Mouse (Mus musculus): ENCODE results near the gene Slc25a36. TPM values are rescaled to one million over a fixed set of nuclear protein-coding genes. Genes with fewer than 3 reads are reported as not detected.

The Slc25a36 gene
- polyA plus RNA-seq, 1 experiment from 2014 or later = 74.2 TPM

DNA sequence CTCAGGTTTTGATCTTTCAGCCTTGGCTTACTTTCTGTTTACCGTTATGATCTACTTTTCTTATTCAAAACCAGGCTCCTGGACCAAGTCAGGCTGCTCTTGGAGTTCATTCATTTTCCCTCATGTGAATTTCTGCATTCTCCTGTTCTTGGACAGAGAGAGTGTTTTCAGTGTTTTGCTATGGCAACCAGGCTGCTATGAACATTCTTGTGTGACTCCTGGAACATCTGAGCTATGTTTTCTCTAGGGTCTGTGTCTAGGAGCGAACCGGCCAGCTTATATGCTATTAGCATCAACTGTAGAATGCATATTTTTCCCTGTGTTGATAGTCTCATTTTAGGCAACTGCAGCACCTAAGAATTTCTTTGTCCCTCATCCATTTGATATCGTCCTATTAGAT is 45.1 kb downstream of the Slc25a36 start:
- Histone ChIP-seq H3K27ac (ENCODE audit: low read length) (no peak overlapping the region), H3K4me3 (replicated peaks; ENCODE audit: low read length) (no peak overlapping the region), H3K4me2 (ENCODE audit: low read depth, low read length) (no peak overlapping the region), H3K4me1 (ENCODE audit: control insufficient read depth, insufficient read depth, low read length) (no peaks in the 10 kb centered on the region), H3K27me3 (ENCODE audit: control insufficient read depth, insufficient read depth, low read length) (no peaks in the 10 kb centered on the region), H3K9me3 (replicated peaks; ENCODE audit: control insufficient read depth, low read length) (no peaks in the 10 kb centered on the region), H3K36me3 (ENCODE audit: control insufficient read depth, insufficient read depth, low read length) (no peaks in the 10 kb centered on the region), H3K9ac (ENCODE audit: low read length) (no peak overlapping the region)
- ATAC-seq (ENCODE audit: insufficient read depth, low FRiP score) = no peak; the same call in 1 of the 2 replicates
- 49% methylated on average over 4 of the region's 4 CpGs for WGBS

DNA sequence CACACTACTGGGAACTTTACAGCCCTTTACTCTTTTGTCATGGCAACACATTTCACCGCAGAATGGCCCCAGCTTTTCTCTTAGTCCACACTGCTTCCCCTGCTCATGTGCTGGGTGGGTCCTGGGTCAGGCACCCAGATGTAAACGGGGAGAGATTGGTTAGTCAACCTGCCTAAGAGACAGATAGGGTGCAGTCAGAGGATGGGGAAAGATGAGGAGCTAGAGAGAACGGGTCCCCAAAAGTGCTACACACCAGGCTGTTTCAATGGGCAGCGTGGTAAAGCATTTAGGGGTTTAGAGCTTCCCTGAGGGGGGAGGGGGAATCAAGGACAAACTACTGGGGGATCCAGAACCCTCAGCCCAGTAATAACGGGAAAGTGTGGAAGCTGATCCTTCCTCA is 45.7 kb downstream of the Slc25a36 start:
- no peaks in the 10 kb centered on the region for H3K27me3 ChIP-seq (ENCODE audit: control insufficient read depth, insufficient read depth, low read length)
- no peak for ATAC-seq (ENCODE audit: insufficient read depth, low FRiP score)
- H3K4me3 ChIP-seq (replicated peaks; ENCODE audit: low read length) = no peak overlapping the region
- H3K36me3 ChIP-seq (ENCODE audit: control insufficient read depth, insufficient read depth, low read length) = no peaks in the 10 kb centered on the region
- 59% methylated on average over 5 of the region's 5 CpGs for WGBS
- no peaks in the 10 kb centered on the region for H3K4me1 ChIP-seq (ENCODE audit: control insufficient read depth, insufficient read depth, low read length)
- H3K27ac ChIP-seq (ENCODE audit: low read length) = no peak overlapping the region
- H3K4me2 ChIP-seq (ENCODE audit: low read depth, low read length) = no peak overlapping the region
- H3K9ac ChIP-seq (ENCODE audit: low read length) = no peak overlapping the region
- H3K9me3 ChIP-seq (replicated peaks; ENCODE audit: control insufficient read depth, low read length) = no peaks in the 10 kb centered on the region

DNA sequence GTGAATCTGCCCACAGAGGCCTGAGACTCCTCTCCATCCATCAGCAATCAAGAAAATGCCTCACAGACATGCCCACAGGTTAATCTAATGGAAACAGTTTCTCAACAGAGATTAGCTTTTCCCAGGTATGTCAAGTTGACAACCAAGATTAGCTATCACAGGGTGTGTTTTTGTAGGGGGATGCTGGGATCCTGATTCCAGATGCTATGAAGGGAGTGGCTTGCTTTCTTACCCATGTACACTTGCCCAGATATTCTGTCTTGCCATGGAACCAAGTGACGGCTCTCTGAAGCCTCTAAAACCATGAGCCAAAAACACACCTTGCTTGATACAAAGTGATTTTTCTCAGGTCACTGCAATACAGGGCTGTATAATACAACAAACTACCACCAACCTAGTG is 46.8 kb downstream of the Slc25a36 start:
- ATAC-seq (ENCODE audit: insufficient read depth, low FRiP score) = no peak
- H3K27ac ChIP-seq (ENCODE audit: low read length) = no peak overlapping the region
- H3K4me1 ChIP-seq (ENCODE audit: control insufficient read depth, insufficient read depth, low read length) = no peaks in the 10 kb centered on the region
- no peak overlapping the region for H3K4me2 ChIP-seq (ENCODE audit: low read depth, low read length)
- H3K9me3 ChIP-seq (replicated peaks; ENCODE audit: control insufficient read depth, low read length) = no peaks in the 10 kb centered on the region
- no peaks in the 10 kb centered on the region for H3K36me3 ChIP-seq (ENCODE audit: control insufficient read depth, insufficient read depth, low read length)
- no peak overlapping the region for H3K9ac ChIP-seq (ENCODE audit: low read length)
- WGBS = 96% methylated on average over 1 of the region's 1 CpGs
- no peak overlapping the region for H3K4me3 ChIP-seq (replicated peaks; ENCODE audit: low read length)
- no peaks in the 10 kb centered on the region for H3K27me3 ChIP-seq (ENCODE audit: control insufficient read depth, insufficient read depth, low read length)

DNA sequence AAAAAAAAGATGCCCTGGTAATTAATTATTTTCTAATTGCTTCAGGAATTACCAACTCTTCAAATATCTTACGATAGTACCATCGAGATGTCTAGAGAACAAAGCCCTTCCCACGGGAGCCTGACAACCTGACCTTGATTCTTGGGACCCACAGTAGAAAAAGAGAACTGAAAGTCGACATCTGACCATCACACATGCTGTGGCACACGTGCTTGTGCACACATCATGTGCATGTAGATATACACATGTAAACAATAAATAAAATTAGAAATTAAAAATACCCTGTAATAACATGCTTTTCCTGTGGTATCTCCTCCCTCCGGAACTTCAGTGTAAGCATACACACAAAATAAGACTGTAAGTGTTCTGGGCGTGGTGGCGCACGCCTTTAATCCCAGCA is 49.3 kb downstream of the Slc25a36 start:
- H3K4me3 ChIP-seq (replicated peaks; ENCODE audit: low read length) = no peak overlapping the region
- no peak for ATAC-seq (ENCODE audit: insufficient read depth, low FRiP score)
- H3K27ac ChIP-seq (ENCODE audit: low read length) = no peak overlapping the region
- whole genome bisulfite sequencing = 92% methylated on average over 9 of the region's 9 CpGs
- H3K4me2 ChIP-seq (ENCODE audit: low read depth, low read length) = no peak overlapping the region
- no peaks in the 10 kb centered on the region for H3K27me3 ChIP-seq (ENCODE audit: control insufficient read depth, insufficient read depth, low read length)
- no peak overlapping the region for H3K9ac ChIP-seq (ENCODE audit: low read length)
- H3K36me3 ChIP-seq (ENCODE audit: control insufficient read depth, insufficient read depth, low read length) = no peaks in the 10 kb centered on the region
- no peaks in the 10 kb centered on the region for H3K4me1 ChIP-seq (ENCODE audit: control insufficient read depth, insufficient read depth, low read length)
- H3K9me3 ChIP-seq (replicated peaks; ENCODE audit: control insufficient read depth, low read length) = no peaks in the 10 kb centered on the region

DNA sequence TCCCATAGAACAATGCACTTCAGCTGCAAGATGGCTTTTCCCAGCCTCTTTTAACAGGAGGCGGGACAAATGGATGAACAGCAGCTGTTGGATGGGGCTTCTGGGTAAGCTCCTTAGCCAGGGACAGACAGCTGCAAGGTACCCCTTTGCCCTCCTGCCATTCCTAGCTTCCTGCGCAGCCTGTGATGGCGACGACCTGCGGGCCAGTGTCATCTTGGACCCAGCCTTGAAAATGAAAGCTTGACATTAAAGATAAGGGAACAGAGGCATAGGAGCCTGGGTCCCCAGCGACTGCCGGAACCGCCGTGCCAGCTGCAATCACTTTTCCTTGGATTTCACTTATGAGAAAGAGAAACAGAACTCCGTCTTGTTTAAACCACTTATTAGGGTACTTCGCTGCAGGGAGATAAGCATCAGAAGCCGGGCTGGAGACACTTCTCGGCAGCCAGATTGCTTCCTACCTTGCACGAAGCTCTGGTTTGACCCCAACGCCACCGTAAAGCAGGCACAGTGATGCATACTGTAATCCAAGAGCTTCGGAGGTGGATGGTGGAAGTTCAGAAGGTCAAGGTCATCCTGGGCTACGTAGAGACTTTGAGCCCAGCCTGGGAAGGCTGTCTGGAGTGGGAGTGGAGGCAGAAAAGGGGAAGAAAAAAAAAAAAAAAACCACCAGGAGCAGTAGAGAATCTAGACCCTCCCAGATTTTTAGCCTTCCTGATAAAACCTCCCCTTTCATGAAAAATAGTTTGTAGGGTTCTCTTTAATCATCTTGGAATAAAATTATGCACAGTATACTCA is 54.2 kb downstream of the Slc25a36 start:
- H3K4me3 ChIP-seq (replicated peaks; ENCODE audit: low read length) = peak overlapping the region; percentile 28
- no peaks in the 10 kb centered on the region for H3K36me3 ChIP-seq (ENCODE audit: control insufficient read depth, insufficient read depth, low read length)
- no peaks in the 10 kb centered on the region for H3K4me1 ChIP-seq (ENCODE audit: control insufficient read depth, insufficient read depth, low read length)
- peak; percentile 57; the same call in 1 of the 2 replicates for ATAC-seq (ENCODE audit: insufficient read depth, low FRiP score)
- peak overlapping the region; percentile 26 for H3K4me2 ChIP-seq (ENCODE audit: low read depth, low read length)
- 31% methylated on average over 18 of the region's 18 CpGs for WGBS
- no peaks in the 10 kb centered on the region for H3K9me3 ChIP-seq (replicated peaks; ENCODE audit: control insufficient read depth, low read length)
- H3K27ac ChIP-seq (ENCODE audit: low read length) = no peak overlapping the region
- H3K27me3 ChIP-seq (ENCODE audit: control insufficient read depth, insufficient read depth, low read length) = no peaks in the 10 kb centered on the region
- peak overlapping the region; percentile 49; the same call in 1 of the 2 replicates for H3K9ac ChIP-seq (ENCODE audit: low read length)

DNA sequence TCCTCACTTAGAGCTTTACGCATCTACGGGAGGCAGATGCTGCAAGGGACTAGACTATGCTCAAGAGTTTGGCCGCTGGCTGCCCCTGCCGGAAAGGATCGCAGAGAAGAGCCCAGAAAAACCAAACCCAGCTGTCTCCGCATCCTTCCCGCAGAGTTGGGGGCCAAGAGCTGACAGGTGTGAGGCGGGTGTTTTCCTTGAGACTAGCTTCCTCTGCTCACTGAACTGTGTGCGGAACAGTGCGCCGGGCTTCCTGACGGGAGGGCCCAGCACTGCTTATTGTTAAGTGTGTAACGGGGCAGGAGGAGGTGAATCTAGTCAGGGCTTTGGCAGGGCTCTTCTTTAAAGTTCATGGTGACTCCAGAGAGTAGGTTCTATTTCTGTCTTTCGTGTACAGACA is 55.1 kb downstream of the Slc25a36 start:
- Histone ChIP-seq H3K9me3 (replicated peaks; ENCODE audit: control insufficient read depth, low read length) (no peaks in the 10 kb centered on the region), H3K4me1 (ENCODE audit: control insufficient read depth, insufficient read depth, low read length) (no peaks in the 10 kb centered on the region), H3K9ac (ENCODE audit: low read length) (no peak overlapping the region), H3K36me3 (ENCODE audit: control insufficient read depth, insufficient read depth, low read length) (no peaks in the 10 kb centered on the region), H3K4me2 (ENCODE audit: low read depth, low read length) (peak overlapping the region; percentile 26; the same call in 1 of the 2 replicates), H3K27ac (ENCODE audit: low read length) (no peak overlapping the region), H3K27me3 (ENCODE audit: control insufficient read depth, insufficient read depth, low read length) (no peaks in the 10 kb centered on the region), H3K4me3 (replicated peaks; ENCODE audit: low read length) (no peak overlapping the region)
- ATAC-seq (ENCODE audit: insufficient read depth, low FRiP score) = peak; percentile 73; the same call in 1 of the 2 replicates
- WGBS = 56% methylated on average over 14 of the region's 14 CpGs

DNA sequence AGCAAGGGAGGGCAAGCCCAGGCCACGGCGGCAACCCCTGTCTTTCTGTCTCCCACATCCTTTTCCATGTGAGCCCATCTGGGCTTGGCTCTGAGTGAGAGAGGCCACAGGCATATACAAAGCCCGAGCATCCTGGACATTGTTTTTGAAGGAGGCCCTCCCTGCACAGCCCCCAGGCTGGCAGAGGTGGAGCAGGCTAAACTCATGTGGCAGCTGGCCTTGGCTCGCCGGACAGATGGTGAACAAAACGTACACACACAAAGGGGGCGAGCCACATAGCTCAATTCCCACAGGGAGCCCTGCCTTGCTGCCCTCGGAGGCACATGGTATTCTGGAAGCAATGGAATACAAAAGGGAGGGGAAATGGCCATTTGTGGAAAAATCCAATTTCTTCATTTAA is 59.8 kb downstream of the Slc25a36 start:
- Histone ChIP-seq H3K27me3 (ENCODE audit: control insufficient read depth, insufficient read depth, low read length) (no peaks in the 10 kb centered on the region), H3K36me3 (ENCODE audit: control insufficient read depth, insufficient read depth, low read length) (no peaks in the 10 kb centered on the region), H3K9ac (ENCODE audit: low read length) (no peak overlapping the region), H3K4me2 (ENCODE audit: low read depth, low read length) (no peak overlapping the region), H3K9me3 (replicated peaks; ENCODE audit: control insufficient read depth, low read length) (0 out of 2 replicates have a peak, but pooled peaks cover 3% of the 10 kb centered on the region), H3K27ac (ENCODE audit: low read length) (no peak overlapping the region), H3K4me1 (ENCODE audit: control insufficient read depth, insufficient read depth, low read length) (no peaks in the 10 kb centered on the region), H3K4me3 (replicated peaks; ENCODE audit: low read length) (no peak overlapping the region)
- 53% methylated on average over 8 of the region's 8 CpGs for WGBS
- ATAC-seq (ENCODE audit: insufficient read depth, low FRiP score) = no peak

DNA sequence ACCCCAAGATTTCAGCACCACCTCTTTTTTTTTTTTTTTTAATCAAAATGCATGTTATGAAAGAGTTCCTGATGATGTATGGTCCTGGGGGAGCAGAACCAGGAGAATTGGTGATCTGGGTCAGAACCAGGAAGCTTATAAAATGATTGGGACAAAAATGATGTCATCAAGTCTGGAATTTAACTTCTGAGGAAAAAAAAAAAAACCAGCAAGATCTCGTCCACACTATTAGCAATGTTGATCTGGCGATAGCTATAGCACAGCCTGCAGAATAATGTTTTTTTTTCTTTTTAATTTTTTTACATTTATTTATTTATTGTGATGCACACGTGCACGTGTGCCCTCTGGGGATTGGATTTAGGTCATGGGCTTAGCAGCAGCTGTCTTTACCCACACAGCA is 64.7 kb downstream of the Slc25a36 start:
- Histone ChIP-seq H3K36me3 (ENCODE audit: control insufficient read depth, insufficient read depth, low read length) (no peaks in the 10 kb centered on the region), H3K27ac (ENCODE audit: low read length) (no peak overlapping the region), H3K4me3 (replicated peaks; ENCODE audit: low read length) (no peak overlapping the region), H3K9ac (ENCODE audit: low read length) (no peak overlapping the region), H3K4me2 (ENCODE audit: low read depth, low read length) (no peak overlapping the region), H3K27me3 (ENCODE audit: control insufficient read depth, insufficient read depth, low read length) (no peaks in the 10 kb centered on the region), H3K9me3 (replicated peaks; ENCODE audit: control insufficient read depth, low read length) (0 out of 2 replicates have a peak, but pooled peaks cover 3% of the 10 kb centered on the region), H3K4me1 (ENCODE audit: control insufficient read depth, insufficient read depth, low read length) (no peaks in the 10 kb centered on the region)
- ATAC-seq (ENCODE audit: insufficient read depth, low FRiP score) = no peak
- 79% methylated on average over 4 of the region's 4 CpGs for WGBS

DNA sequence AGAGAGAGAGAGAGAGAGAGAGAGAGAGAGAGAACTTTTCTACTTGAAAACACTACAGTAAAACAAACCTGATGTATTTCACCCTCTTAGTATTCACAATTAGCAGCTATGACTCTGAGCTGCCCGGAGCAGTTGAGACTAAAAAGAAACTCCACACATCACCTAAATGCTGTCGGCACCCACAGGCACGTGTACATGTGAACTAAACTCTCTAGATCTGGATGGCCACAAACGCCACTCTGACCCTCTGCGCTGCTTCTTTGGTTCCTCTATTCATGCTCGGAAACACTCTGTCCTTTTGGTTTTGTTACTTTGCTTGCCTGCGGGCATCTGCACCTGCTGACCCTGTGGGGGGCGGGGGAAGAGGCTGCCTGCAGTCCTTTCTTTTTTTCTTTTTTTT is 69.3 kb downstream of the Slc25a36 start:
- Histone ChIP-seq H3K36me3 (ENCODE audit: control insufficient read depth, insufficient read depth, low read length) (no peaks in the 10 kb centered on the region), H3K4me3 (replicated peaks; ENCODE audit: low read length) (no peak overlapping the region), H3K27me3 (ENCODE audit: control insufficient read depth, insufficient read depth, low read length) (no peaks in the 10 kb centered on the region), H3K4me2 (ENCODE audit: low read depth, low read length) (no peak overlapping the region), H3K4me1 (ENCODE audit: control insufficient read depth, insufficient read depth, low read length) (no peaks in the 10 kb centered on the region), H3K9ac (ENCODE audit: low read length) (no peak overlapping the region), H3K27ac (ENCODE audit: low read length) (no peak overlapping the region), H3K9me3 (replicated peaks; ENCODE audit: control insufficient read depth, low read length) (no peaks in the 10 kb centered on the region)
- WGBS = 78% methylated on average over 8 of the region's 8 CpGs
- ATAC-seq (ENCODE audit: insufficient read depth, low FRiP score) = no peak

Measured in stomach, embryonic 16.5 days (tissue).